Mouse (Mus musculus) forebrain, embryonic 16.5 days (tissue): Measurements from ENCODE around the gene Jmjd6. TPM values are rescaled to one million over a fixed set of nuclear protein-coding genes. Genes with fewer than 3 reads are reported as not detected.

Experiments
- ATAC-seq: fragments of 200-750 bp; cut with Nextera tagmentation; 2 replicates; pipeline ENCODE4 v1.8.0; 2017; ENCODE audit warnings: mild to moderate bottlenecking, moderate library complexity
- H3K27ac ChIP-seq: fragments of 300-500 bp; sonication (generic); 2 replicates; pipeline ENCODE4 v1.5.1; 2014; ENCODE audit warnings: low read length, control low read depth
- H3K27me3 ChIP-seq: fragments of 300-500 bp; sonication (generic); replicated peaks from 2 replicates; pipeline ENCODE4 v1.6.1; 2014; ENCODE audit warnings: low read length; ENCODE audit not compliant: control insufficient read depth, insufficient read depth
- H3K36me3 ChIP-seq: fragments of 300-500 bp; sonication (generic); 2 replicates; pipeline ENCODE4 v1.6.1; 2014; ENCODE audit not compliant: control insufficient read depth, insufficient read depth
- H3K4me1 ChIP-seq: fragments of 300-500 bp; sonication (generic); replicated peaks from 2 replicates; pipeline ENCODE4 v1.6.1; 2014; ENCODE audit warnings: low read length; ENCODE audit not compliant: control insufficient read depth, insufficient read depth
- H3K4me2 ChIP-seq: fragments of 300-500 bp; sonication (generic); 2 replicates; pipeline ENCODE4 v1.6.1; 2014; ENCODE audit warnings: mild to moderate bottlenecking, low read length, control low read depth
- H3K4me3 ChIP-seq: fragments of 300-500 bp; sonication (generic); replicated peaks from 2 replicates; pipeline ENCODE4 v1.5.1; 2014; ENCODE audit warnings: mild to moderate bottlenecking, low read length, control low read depth
- H3K9ac ChIP-seq: fragments of 300-500 bp; sonication (generic); replicated peaks from 2 replicates; pipeline ENCODE4 v1.6.1; 2014; ENCODE audit warnings: low read depth, low read length, control low read depth
- H3K9me3 ChIP-seq: fragments of 300-500 bp; sonication (generic); 2 replicates; pipeline ENCODE4 v1.6.1; 2016; ENCODE audit warnings: low read length; ENCODE audit not compliant: control insufficient read depth
- WGBS: fragments of 180-500 bp; shearing (Covaris S2); extraction: QIAGEN DNeasy Blood & Tissue Kit; methylation state at CpG from one replicate; pipeline ENCODE4 v1.1.7; 2014; 5-methylcytosine and 5-hydroxymethylcytosine counted together
- polyA plus RNA-seq: library from polyadenylated mRNA; unstranded; fragments of >200 nt; fragmentation: Nextera tagmentation; extraction: Ambion mirVana; gene quantifications from 2 replicates; pipeline ENCODE4 v1.2.1, GENCODE M21; 2015

Gene Jmjd6
- polyA plus RNA-seq, 1 experiment from 2014 or later = 71.2 TPM

- H3K36me3 ChIP-seq = no peaks in the 10 kb centered on the region
- no peak overlapping the region for H3K4me3 ChIP-seq
- H3K27ac ChIP-seq = peak overlapping the region; percentile 23; the same call in 1 of the 2 replicates
- H3K27me3 ChIP-seq = no peaks in the 10 kb centered on the region
- H3K4me2 ChIP-seq = no peak overlapping the region
- peaks cover 48% of the 10 kb centered on the region for H3K4me1 ChIP-seq
- no peaks in the 10 kb centered on the region for H3K9me3 ChIP-seq
- no peak for ATAC-seq
- WGBS = 41% methylated on average over 21 of the region's 21 CpGs
- peak overlapping the region; percentile 29; the same call in 1 of the 2 replicates for H3K9ac ChIP-seq
Measured at GRCm38 (mm10) chr11:116812793-116813529, 30.3 kb downstream of the Jmjd6 start.

- peak overlapping the region; percentile 47 for H3K4me3 ChIP-seq
- peak overlapping the region; percentile 80 for H3K4me2 ChIP-seq
- H3K9ac ChIP-seq = peak overlapping the region; percentile 71
- H3K4me1 ChIP-seq = peaks cover 52% of the 10 kb centered on the region
- peak; percentile 97 for ATAC-seq
- no peaks in the 10 kb centered on the region for H3K36me3 ChIP-seq
- no peaks in the 10 kb centered on the region for H3K27me3 ChIP-seq
- 4% methylated on average over 31 of the region's 32 CpGs for WGBS
- no peaks in the 10 kb centered on the region for H3K9me3 ChIP-seq
- peak overlapping the region; percentile 94 for H3K27ac ChIP-seq
Measured at GRCm38 (mm10) chr11:116810983-116811901, 32.0 kb downstream of the Jmjd6 start.

GRCm38 (mm10) chr11:116810528-116810927 is 32.7 kb downstream of the Jmjd6 start:
- peak overlapping the region; percentile 71 for H3K9ac ChIP-seq
- H3K27me3 ChIP-seq = no peaks in the 10 kb centered on the region
- peaks cover 52% of the 10 kb centered on the region for H3K4me1 ChIP-seq
- 0 out of 2 replicates have a peak, but pooled peaks have one; percentile 20 for ATAC-seq
- no peaks in the 10 kb centered on the region for H3K9me3 ChIP-seq
- H3K27ac ChIP-seq = peak overlapping the region; percentile 94
- no peaks in the 10 kb centered on the region for H3K36me3 ChIP-seq
- H3K4me3 ChIP-seq = peak overlapping the region; percentile 47
- 49% methylated on average over 11 of the region's 11 CpGs for WGBS
- peak overlapping the region; percentile 80 for H3K4me2 ChIP-seq

- Histone ChIP-seq H3K9me3 (no peaks in the 10 kb centered on the region), H3K4me3 (no peak overlapping the region), H3K4me2 (no peak overlapping the region), H3K9ac (no peak overlapping the region), H3K27ac (no peak overlapping the region), H3K36me3 (no peaks in the 10 kb centered on the region), H3K27me3 (no peaks in the 10 kb centered on the region), H3K4me1 (peaks cover 44% of the 10 kb centered on the region)
- WGBS = 75% methylated on average over 8 of the region's 8 CpGs
- ATAC-seq = no peak
Measured at GRCm38 (mm10) chr11:116809520-116809919, 33.7 kb downstream of the Jmjd6 start.

- 73% methylated on average over 11 of the region's 11 CpGs for WGBS
- H3K4me3 ChIP-seq = no peak overlapping the region
- H3K27ac ChIP-seq = no peak overlapping the region
- H3K9me3 ChIP-seq = no peaks in the 10 kb centered on the region
- H3K36me3 ChIP-seq = no peaks in the 10 kb centered on the region
- no peak overlapping the region for H3K9ac ChIP-seq
- no peaks in the 10 kb centered on the region for H3K27me3 ChIP-seq
- H3K4me2 ChIP-seq = no peak overlapping the region
- peaks cover 38% of the 10 kb centered on the region for H3K4me1 ChIP-seq
- no peak for ATAC-seq
Measured at GRCm38 (mm10) chr11:116808811-116809395, 34.3 kb downstream of the Jmjd6 start.

GRCm38 (mm10) chr11:116807938-116808606 is 35.2 kb downstream of the Jmjd6 start:
- Histone ChIP-seq H3K9ac (no peak overlapping the region), H3K9me3 (no peaks in the 10 kb centered on the region), H3K4me2 (no peak overlapping the region), H3K4me1 (peaks cover 35% of the 10 kb centered on the region), H3K27me3 (no peaks in the 10 kb centered on the region), H3K27ac (peak overlapping the region; percentile 60; the same call in 1 of the 2 replicates), H3K4me3 (no peak overlapping the region), H3K36me3 (no peaks in the 10 kb centered on the region)
- no peak for ATAC-seq
- 24% methylated on average over 7 of the region's 7 CpGs for WGBS

- 64% methylated on average over 3 of the region's 3 CpGs for whole genome bisulfite sequencing
- no peak overlapping the region for H3K9ac ChIP-seq
- H3K4me2 ChIP-seq = no peak overlapping the region
Measured at GRCm38 (mm10) chr11:116807526-116807925, 35.7 kb downstream of the Jmjd6 start.

GRCm38 (mm10) chr11:116807116-116807515 is 36.1 kb downstream of the Jmjd6 start:
- Histone ChIP-seq H3K4me3 (no peak overlapping the region), H3K9ac (no peak overlapping the region), H3K36me3 (no peaks in the 10 kb centered on the region), H3K27ac (no peak overlapping the region), H3K4me1 (peaks cover 26% of the 10 kb centered on the region), H3K27me3 (no peaks in the 10 kb centered on the region), H3K9me3 (no peaks in the 10 kb centered on the region), H3K4me2 (no peak overlapping the region)
- 44% methylated on average over 7 of the region's 7 CpGs for WGBS
- ATAC-seq = no peak

More at GRCm38 (mm10) chr11:116807526-116807925, 35.7 kb downstream of the Jmjd6 start:
- H3K27me3 ChIP-seq = no peaks in the 10 kb centered on the region
- ATAC-seq = no peak
- no peak overlapping the region for H3K4me3 ChIP-seq
- peaks cover 30% of the 10 kb centered on the region for H3K4me1 ChIP-seq
- H3K36me3 ChIP-seq = no peaks in the 10 kb centered on the region
- no peak overlapping the region; the same call in 1 of the 2 replicates for H3K27ac ChIP-seq
- no peaks in the 10 kb centered on the region for H3K9me3 ChIP-seq
